16 mouse cellular contexts compared by ENCODE assay signal in genomic region chr7:115646696-115647095, GRCm38 (mm10).
A peak's percentile ranks its signal among the peaks of the same experiment; 100 is the strongest.
DNase-seq lines count a peak whose midpoint lies in the region; ATAC-seq and TF ChIP-seq lines count a peak whose summit lies in the region.
"Had no signal": no experiment of that assay in that cellular context is flagged by ENCODE, and none has a peak within 500 bp of the region (broad histone marks: within the 10 kb centered on the region; RNA-seq: fewer than 3 reads in every experiment).

No protein-coding gene starts in this region.

- no peak for DNase-seq in hindbrain, embryonic 10.5 days (ENCODE audit: low spot score)
- DNase-seq in embryo, embryonic 10.5 days (ENCODE audit: low spot score), result peak; percentile 41
- no peak for DNase-seq in midbrain, embryonic 11.5 days (ENCODE audit: low spot score, missing footprints)
- DNase-seq in heart, adult 18-20 months, result no peak
- no peak for DNase-seq in stomach, postnatal 0 days (ENCODE audit: low spot score)
- DNase-seq in urinary bladder, postnatal 36 days (ENCODE audit: low spot score in 2 of 2), result no peak
- DNase-seq: lung, adult 2 months; lung, postnatal 4 days; thymus, postnatal 4 days had no signal

- TF ChIP-seq EP300 in stomach, postnatal 0 days (optimal IDR thresholded peaks at IDR 0.05), result no peak

- no peak overlapping the region for H3K4me3 ChIP-seq in hindbrain, embryonic 10.5 days
- H3K4me3 ChIP-seq in hindbrain, embryonic 16.5 days (ENCODE audit: low read length), result no peak overlapping the region
- no peak overlapping the region for H3K4me3 ChIP-seq in forebrain, embryonic 15.5 days
- no peak overlapping the region for H3K4me3 ChIP-seq in midbrain, embryonic 11.5 days (ENCODE audit: low read depth, low read length)
- no peak overlapping the region for H3K4me3 ChIP-seq in stomach, postnatal 0 days (ENCODE audit: low read depth, low read length)
- H3K4me3 ChIP-seq: erythroblast, embryonic 14.5 days; heart, embryonic 15.5 days; limb, embryonic 15.5 days had no signal

- H3K36me3 ChIP-seq in hindbrain, embryonic 10.5 days, result no peaks in the 10 kb centered on the region
- H3K36me3 ChIP-seq in hindbrain, embryonic 16.5 days (ENCODE audit: control insufficient read depth, insufficient read depth, low read length), result no peaks in the 10 kb centered on the region
- H3K36me3 ChIP-seq in forebrain, embryonic 15.5 days, result no peaks in the 10 kb centered on the region
- no peaks in the 10 kb centered on the region for H3K36me3 ChIP-seq in midbrain, embryonic 11.5 days (ENCODE audit: control insufficient read depth, insufficient read depth, low read length)
- no peaks in the 10 kb centered on the region for H3K36me3 ChIP-seq in stomach, postnatal 0 days (ENCODE audit: control insufficient read depth, insufficient read depth, low read length)
- H3K36me3 ChIP-seq: heart, embryonic 15.5 days; limb, embryonic 15.5 days had no signal

- H3K4me1 ChIP-seq in hindbrain, embryonic 10.5 days (replicated peaks), result peaks cover 28% of the 10 kb centered on the region
- no peaks in the 10 kb centered on the region for H3K4me1 ChIP-seq in hindbrain, embryonic 16.5 days (ENCODE audit: control insufficient read depth, insufficient read depth, low read depth, low read length)
- H3K4me1 ChIP-seq in forebrain, embryonic 15.5 days, result peaks cover 30% of the 10 kb centered on the region
- H3K4me1 ChIP-seq in midbrain, embryonic 11.5 days (ENCODE audit: control insufficient read depth, insufficient read depth, low read length), result peaks cover 24% of the 10 kb centered on the region
- H3K4me1 ChIP-seq in stomach, postnatal 0 days (replicated peaks; ENCODE audit: control insufficient read depth, insufficient read depth), result no peaks in the 10 kb centered on the region

- no peaks in the 10 kb centered on the region for H3K9me3 ChIP-seq in hindbrain, embryonic 10.5 days
- no peaks in the 10 kb centered on the region for H3K9me3 ChIP-seq in hindbrain, embryonic 16.5 days (ENCODE audit: control insufficient read depth, low read length)
- no peaks in the 10 kb centered on the region for H3K9me3 ChIP-seq in forebrain, embryonic 15.5 days
- no peaks in the 10 kb centered on the region for H3K9me3 ChIP-seq in midbrain, embryonic 11.5 days (ENCODE audit: control insufficient read depth, low read length)
- no peaks in the 10 kb centered on the region for H3K9me3 ChIP-seq in stomach, postnatal 0 days (ENCODE audit: control insufficient read depth, low read length)
- H3K9me3 ChIP-seq: heart, embryonic 15.5 days; limb, embryonic 15.5 days had no signal

- H3K27me3 ChIP-seq in hindbrain, embryonic 10.5 days (ENCODE audit: insufficient read depth, poor library complexity, severe bottlenecking), result no peaks in the 10 kb centered on the region
- no peaks in the 10 kb centered on the region for H3K27me3 ChIP-seq in hindbrain, embryonic 16.5 days (replicated peaks; ENCODE audit: control insufficient read depth, insufficient read depth, low read length)
- no peaks in the 10 kb centered on the region for H3K27me3 ChIP-seq in forebrain, embryonic 15.5 days
- no peaks in the 10 kb centered on the region for H3K27me3 ChIP-seq in midbrain, embryonic 11.5 days (ENCODE audit: control insufficient read depth, insufficient read depth, low read length)
- no peaks in the 10 kb centered on the region for H3K27me3 ChIP-seq in stomach, postnatal 0 days (ENCODE audit: control insufficient read depth, insufficient read depth, low read length)
- H3K27me3 ChIP-seq: heart, embryonic 15.5 days; limb, embryonic 15.5 days; Patski had no signal

- no peak for TF ChIP-seq CTCF in stomach, postnatal 0 days (IDR thresholded peaks at IDR 0.05; ENCODE audit: low read depth)

- no peak overlapping the region for H3K4me2 ChIP-seq in hindbrain, embryonic 16.5 days (ENCODE audit: low read length)
- H3K4me2 ChIP-seq in forebrain, embryonic 15.5 days (replicated peaks), result no peak overlapping the region
- no peak overlapping the region for H3K4me2 ChIP-seq in midbrain, embryonic 11.5 days
- H3K4me2 ChIP-seq in stomach, postnatal 0 days (replicated peaks; ENCODE audit: low read depth), result no peak overlapping the region
- H3K4me2 ChIP-seq: heart, embryonic 15.5 days; limb, embryonic 15.5 days had no signal

- H3K27ac ChIP-seq in hindbrain, embryonic 10.5 days, result peak overlapping the region; percentile 85
- no peak overlapping the region for H3K27ac ChIP-seq in hindbrain, embryonic 16.5 days (ENCODE audit: low read depth, low read length)
- H3K27ac ChIP-seq in forebrain, embryonic 15.5 days (replicated peaks), result peak overlapping the region; percentile 57
- H3K27ac ChIP-seq in midbrain, embryonic 11.5 days (ENCODE audit: low read depth, low read length), result peak overlapping the region; percentile 74
- no peak overlapping the region for H3K27ac ChIP-seq in stomach, postnatal 0 days (replicated peaks)
- H3K27ac ChIP-seq: heart, embryonic 15.5 days; limb, embryonic 15.5 days had no signal

- H3K9ac ChIP-seq in hindbrain, embryonic 16.5 days (ENCODE audit: low read depth, low read length), result no peak overlapping the region
- no peak overlapping the region for H3K9ac ChIP-seq in forebrain, embryonic 15.5 days (replicated peaks)
- H3K9ac ChIP-seq in midbrain, embryonic 11.5 days (ENCODE audit: low read length), result no peak overlapping the region
- H3K9ac ChIP-seq in stomach, postnatal 0 days (ENCODE audit: low read length), result no peak overlapping the region
- H3K9ac ChIP-seq: heart, embryonic 15.5 days; limb, embryonic 15.5 days had no signal

- ATAC-seq in hindbrain, embryonic 16.5 days, result no peak
- no peak for ATAC-seq in forebrain, embryonic 15.5 days (replicated peaks)
- ATAC-seq in midbrain, embryonic 11.5 days (ENCODE audit: low FRiP score), result no peak
- no peak for ATAC-seq in stomach, postnatal 0 days (ENCODE audit: low FRiP score, low TSS enrichment)
- ATAC-seq: inflammation-experienced regulatory T-cells, adult 6 months; Patski had no signal

Comparison
In these comparisons a context has a peak if more than half of its experiments do, and no peak if none do; other contexts are left out.
1. H3K27ac ChIP-seq: peak in hindbrain, embryonic 10.5 days (single experiment), forebrain, embryonic 15.5 days (single experiment) and midbrain, embryonic 11.5 days (single experiment); none in hindbrain, embryonic 16.5 days (single experiment) and stomach, postnatal 0 days (single experiment).